Mouse (Mus musculus): Measurements from ENCODE around the gene March5.
A peak's percentile ranks its signal among the peaks of the same experiment; 100 is the strongest.
"Not testable (repeated sequence)": the region's sequence is repeated elsewhere in the genome, so short reads cannot be mapped to it uniquely, and the experiment has no call there.

Gene March5

GRCm38 (mm10) chr19:37209467-37210128 lies 2.3 kb downstream of the March5 start:
- peak; percentile 14 to 23 for DNase-seq

GRCm38 (mm10) chr19:37210457-37210856 lies 3.1 kb downstream of the March5 start:
- DNase-seq, result no peak

GRCm38 (mm10) chr19:37211416-37211815 lies 4.1 kb downstream of the March5 start:
- no peak for DNase-seq

GRCm38 (mm10) chr19:37214711-37215110 lies 7.4 kb downstream of the March5 start:
- DNase-seq, result peak; percentile 22 to 30

GRCm38 (mm10) chr19:37225197-37225862 lies 18.0 kb downstream of the March5 start:
- DNase-seq, result no peak

GRCm38 (mm10) chr19:37232598-37232997 lies 25.3 kb downstream of the March5 start:
- not testable (repeated sequence) for DNase-seq

- peak; percentile 43 to 44 for DNase-seq
These were observed 26.5 kb downstream of the March5 start for GRCm38 (mm10) chr19:37233561-37234539.

GRCm38 (mm10) chr19:37235818-37236217 lies 28.5 kb downstream of the March5 start:
- no peak for DNase-seq

GRCm38 (mm10) chr19:37237306-37237705 lies 30.0 kb downstream of the March5 start:
- no peak for DNase-seq

- DNase-seq, result no peak
These were observed 30.5 kb downstream of the March5 start for GRCm38 (mm10) chr19:37237712-37238437.

GRCm38 (mm10) chr19:37238651-37239050 lies 31.3 kb downstream of the March5 start:
- no peak for DNase-seq

GRCm38 (mm10) chr19:37239096-37239495 lies 31.8 kb downstream of the March5 start:
- DNase-seq, result no peak

GRCm38 (mm10) chr19:37241201-37241600 lies 33.9 kb downstream of the March5 start:
- DNase-seq, result no peak

- DNase-seq, result no peak
These were observed 35.4 kb downstream of the March5 start for GRCm38 (mm10) chr19:37242707-37243106.

- no peak for DNase-seq
These were observed 39.5 kb downstream of the March5 start for GRCm38 (mm10) chr19:37246859-37247258.

- DNase-seq, result no peak
These were observed 40.9 kb downstream of the March5 start for GRCm38 (mm10) chr19:37248199-37248598.

- DNase-seq, result no peak
These were observed 44.8 kb downstream of the March5 start for GRCm38 (mm10) chr19:37252104-37252503.

GRCm38 (mm10) chr19:37255321-37255720 lies 48.0 kb downstream of the March5 start:
- DNase-seq, result no peak

- no peak for DNase-seq
These were observed 55.0 kb downstream of the March5 start for GRCm38 (mm10) chr19:37262389-37262788.

- peak; percentile 23 to 38 for DNase-seq
These were observed 56.2 kb downstream of the March5 start for GRCm38 (mm10) chr19:37263566-37263942.

- peak; percentile 42 to 47 for DNase-seq
These were observed 56.9 kb downstream of the March5 start for GRCm38 (mm10) chr19:37263943-37264897.
